Mouse (Mus musculus): ENCODE data around the gene Slc17a6.

DNA sequence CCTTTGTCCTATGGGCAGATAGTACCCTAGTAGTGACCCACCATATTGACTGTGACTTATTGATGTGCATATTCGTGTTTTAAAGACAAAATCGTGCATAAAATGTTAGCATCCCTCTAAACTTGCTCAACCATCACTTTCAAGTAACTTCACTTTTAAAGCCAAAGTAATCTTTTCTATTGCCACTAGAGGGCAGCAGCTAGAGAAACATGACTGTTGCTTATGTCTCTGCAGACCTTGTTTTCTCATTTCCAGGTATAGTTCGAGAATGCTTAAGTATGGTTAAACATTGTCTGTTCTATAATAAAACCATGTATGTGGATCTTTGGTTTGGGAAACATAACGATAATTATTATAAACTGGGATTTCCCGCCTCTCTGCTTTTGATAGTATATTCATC lies 7.4 kb upstream of the Slc17a6 start:
- TF ChIP-seq HCFC1 (IDR thresholded peaks at IDR 0.05; ENCODE audit: borderline replicate concordance, insufficient read depth, low read length) (no peak), MAFK (IDR thresholded peaks at IDR 0.05; ENCODE audit: insufficient read depth, low read depth, low read length) (no peak), ZC3H11A (IDR thresholded peaks at IDR 0.05; ENCODE audit: borderline replicate concordance, low read depth, low read length) (0 out of 2 replicates have a peak, but pooled peaks have one; percentile 6)

All from ES-E14 (cell line).